Mouse (Mus musculus) frontal cortex, postnatal 36 days (tissue): ENCODE measurements around the gene C1qbp.

Experiments used
- DNase-seq, 2 experiments: peaks; one replicate each; pipeline ENCODE4 v3.0.0; 2022; ENCODE audit warnings: low spot score in 2 of 2

Gene C1qbp

DNA sequence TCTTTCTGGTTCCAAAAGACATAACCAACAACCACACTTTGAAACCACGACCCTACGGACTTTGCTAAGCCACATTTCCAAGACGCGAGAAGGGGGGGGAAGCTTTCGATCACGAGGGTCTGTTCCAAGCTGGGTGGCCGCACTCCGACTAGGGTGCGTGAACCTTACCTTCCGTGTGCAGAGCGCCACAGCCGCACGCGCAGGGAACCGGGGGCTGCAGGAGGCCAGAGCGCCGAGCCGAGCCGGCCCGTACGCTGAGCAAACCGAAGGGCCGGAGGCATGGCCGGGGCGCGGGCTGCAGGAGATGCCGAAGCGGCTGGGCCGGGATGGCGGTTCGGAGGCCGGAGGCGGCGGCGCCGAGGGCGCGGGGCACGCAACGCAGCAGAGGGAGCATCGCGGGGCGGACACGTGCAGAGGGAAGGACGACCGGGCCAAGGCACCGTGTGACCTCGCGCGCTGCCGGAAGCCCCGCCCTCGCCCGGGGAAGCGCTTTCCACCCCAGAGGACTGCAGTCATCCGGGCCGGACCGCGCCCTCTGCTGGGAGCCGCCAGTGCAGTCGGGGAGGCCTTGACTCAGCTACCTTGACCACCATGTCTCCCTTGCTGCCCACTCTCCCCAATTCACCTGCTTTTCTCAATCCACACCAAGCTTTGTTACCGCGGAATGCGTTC lies at the start of gene C1qbp:
Gene C1qbp, minus strand, starts transcription at position 470 of the 672 bp plus-strand sequence.
- peak; percentile 92 for DNase-seq

DNA sequence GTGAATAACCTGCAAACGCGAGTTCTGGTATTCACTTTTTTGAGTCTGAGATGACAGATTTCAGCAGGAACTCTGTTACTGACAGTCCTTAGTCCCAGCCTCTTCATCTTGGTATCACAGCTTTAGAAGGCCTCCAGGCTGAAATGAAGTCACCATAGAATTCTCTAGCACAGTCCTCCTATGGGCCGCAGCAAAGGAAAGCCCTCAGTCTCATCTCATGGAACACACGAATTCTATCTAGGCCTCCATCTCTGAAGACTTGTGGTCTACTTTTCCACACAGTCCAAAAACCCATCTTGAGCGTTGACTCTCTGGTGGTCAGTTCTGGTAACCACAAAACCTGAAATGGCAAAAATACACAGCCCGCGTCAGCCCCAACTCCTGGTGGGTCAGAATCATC lies 49.2 kb upstream of the C1qbp start:
- DNase-seq = peak in 1 of 2 experiments; percentile 12

DNA sequence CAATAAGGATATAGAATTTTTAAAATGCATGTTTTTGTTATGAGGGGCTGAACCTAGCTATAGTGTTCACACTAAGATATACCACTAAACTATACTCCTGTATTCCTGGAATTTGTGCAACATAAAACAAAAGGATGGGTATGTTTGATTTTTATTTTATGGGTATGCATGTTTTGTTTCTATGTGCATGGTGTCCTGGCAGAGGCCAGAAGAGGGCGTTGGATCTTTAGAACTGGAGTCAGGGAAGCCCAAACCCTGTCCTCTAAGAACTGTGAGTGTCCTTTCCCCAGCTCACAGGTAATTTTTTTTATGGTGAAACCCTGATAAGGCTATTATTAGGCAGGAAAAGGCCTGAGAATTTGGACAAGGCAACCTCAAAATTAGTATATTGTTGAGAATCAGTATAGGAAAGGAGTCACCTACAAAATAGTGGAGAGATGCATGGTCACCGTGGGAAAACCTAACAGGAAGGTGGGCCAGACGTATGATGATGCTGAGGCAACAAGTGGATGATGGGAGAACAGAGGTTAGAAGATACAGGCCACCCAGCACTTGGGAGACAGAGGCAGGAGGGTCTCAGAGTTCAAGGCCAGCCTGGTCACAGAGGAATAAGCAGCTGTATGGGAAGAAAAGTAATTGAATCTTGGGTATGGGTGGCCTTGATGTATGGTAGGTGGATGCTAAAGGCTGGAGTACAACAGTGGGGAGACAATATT lies 46.7 kb upstream of the C1qbp start:
- no peak for DNase-seq

DNA sequence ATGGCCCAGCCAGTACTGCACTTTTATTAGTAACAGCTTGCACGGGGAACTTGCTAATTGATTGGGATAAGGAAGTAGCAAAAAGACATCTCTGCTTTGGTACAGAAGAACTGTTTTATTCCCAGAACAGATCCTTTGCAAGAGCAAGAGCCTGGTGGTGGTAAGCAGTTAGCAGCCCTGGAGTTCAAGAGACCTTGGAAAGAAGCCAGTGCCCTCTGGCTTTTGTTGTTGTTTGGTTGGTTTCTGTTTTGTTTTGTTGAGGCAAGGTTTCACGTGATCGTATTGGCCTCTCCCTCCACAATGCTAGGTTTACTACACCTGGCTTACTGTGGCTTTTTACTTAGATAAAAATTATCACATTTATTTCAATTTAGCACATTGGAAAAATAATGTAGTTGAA lies 45.5 kb upstream of the C1qbp start:
- no peak for DNase-seq

- peak; percentile 99 for DNase-seq
Observed at GRCm38 (mm10) chr11:71019201-71020068, 36.6 kb upstream of the C1qbp start, which contains the start of the genes Mis12 and Derl2. Mis12 (plus strand) TSS chr11:71019611. Derl2 (minus strand) TSS chr11:71019841.

DNA sequence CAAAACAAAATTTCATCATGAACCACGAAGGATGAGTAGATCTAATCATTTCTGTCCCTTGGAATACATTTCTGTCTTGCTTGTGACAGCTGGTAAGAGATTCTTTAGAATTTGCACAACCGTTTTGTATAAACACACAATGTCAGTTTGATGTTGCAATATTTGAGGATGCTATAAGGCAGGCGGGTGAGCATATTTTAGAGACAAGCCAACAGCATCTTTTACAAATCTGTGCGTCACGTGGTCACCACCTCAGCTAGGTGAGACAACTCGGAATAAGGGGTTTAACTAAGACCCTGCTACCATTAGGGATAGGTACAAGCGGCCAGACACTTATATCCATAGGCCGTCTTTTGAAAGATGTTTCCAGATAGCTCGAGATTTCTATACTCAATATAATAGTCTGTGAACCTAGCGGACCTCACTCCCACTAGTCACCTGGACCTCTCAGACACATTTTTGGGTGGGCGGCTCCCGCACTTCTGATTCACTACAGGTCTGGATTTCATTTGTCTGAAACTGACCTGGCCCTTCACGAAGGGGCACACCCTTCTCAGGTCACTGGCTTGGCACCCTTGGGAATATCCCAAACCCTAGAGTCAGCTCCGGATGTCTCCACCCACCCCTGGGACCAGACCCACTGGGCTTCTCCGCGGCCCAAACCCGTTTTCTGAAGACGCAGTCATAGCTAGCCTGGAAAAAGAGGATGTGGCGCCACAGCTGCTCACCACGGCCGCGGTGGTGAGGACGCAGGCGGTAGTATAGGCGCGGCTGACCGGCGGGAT lies 35.8 kb upstream of the C1qbp start:
- DNase-seq = no peak

GRCm38 (mm10) chr11:71017051-71017450 lies 34.2 kb upstream of the C1qbp start:
- DNase-seq = no peak

DNA sequence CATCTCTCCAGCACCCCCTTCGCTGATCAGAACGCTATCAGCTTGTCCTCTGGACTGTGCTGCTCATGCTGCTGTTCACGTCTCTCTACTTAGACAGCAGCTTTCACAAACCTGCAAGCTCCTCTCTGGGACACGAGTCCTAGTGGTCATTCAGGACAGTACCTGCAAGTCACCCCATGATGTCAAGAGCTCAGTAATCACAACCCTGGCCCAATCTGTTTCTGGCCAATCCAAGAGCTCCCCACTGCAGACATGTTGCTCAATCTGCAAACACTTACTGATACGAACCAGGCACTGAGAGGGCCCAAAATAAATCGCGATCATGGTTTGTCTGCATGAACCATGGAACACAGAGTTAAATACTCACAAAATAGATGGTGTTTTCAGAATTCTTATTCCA lies 29.9 kb upstream of the C1qbp start:
- DNase-seq = no peak

DNA sequence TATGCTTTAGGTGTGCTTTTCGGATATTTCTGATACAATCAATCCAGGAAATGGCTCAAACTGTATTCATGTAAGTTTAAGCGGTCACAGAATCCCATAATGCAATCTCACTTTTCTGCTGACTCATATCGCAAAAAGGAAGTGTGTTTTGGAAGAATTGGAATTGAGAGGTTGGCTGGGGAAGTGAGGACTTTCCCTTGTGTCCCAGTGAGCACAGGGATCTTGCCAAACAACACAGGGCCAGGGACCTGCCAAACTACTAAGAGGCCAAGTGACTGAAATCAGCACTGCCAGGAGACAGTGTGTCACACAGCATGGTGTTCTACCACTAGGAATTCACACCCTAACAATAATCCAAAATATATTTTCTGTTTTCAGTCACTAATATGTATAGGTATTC lies 25.5 kb upstream of the C1qbp start:
- no peak for DNase-seq

- DNase-seq = no peak
Observed at GRCm38 (mm10) chr11:71007831-71008230, 25.0 kb upstream of the C1qbp start.

GRCm38 (mm10) chr11:71007026-71007425 lies 24.2 kb upstream of the C1qbp start:
- DNase-seq = no peak

DNA sequence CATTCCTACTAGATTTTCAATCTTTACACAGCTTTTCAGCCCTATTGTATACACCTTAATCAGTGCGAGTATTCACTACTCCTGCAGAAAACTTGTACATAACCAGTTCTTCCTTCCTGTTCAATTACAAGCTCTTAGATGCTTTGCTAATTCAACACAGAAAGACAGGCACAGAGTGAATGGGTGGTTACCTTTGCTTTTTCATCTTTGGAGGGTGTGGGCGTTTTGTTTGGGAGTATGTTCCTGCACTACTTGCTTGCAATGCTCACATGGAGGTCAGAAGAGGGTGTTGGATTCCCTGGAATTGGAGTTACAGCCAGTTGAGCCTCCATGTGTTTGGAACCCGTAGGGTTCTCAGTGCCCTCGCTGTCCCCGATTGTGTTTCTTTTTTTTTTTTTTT lies 22.2 kb upstream of the C1qbp start:
- DNase-seq = no peak

- DNase-seq = peak; percentile 97 to 98
Observed at GRCm38 (mm10) chr11:71004316-71004773, 21.5 kb upstream of the C1qbp start, which contains the start of gene Dhx33. Dhx33 (minus strand) TSS chr11:71004437.

DNA sequence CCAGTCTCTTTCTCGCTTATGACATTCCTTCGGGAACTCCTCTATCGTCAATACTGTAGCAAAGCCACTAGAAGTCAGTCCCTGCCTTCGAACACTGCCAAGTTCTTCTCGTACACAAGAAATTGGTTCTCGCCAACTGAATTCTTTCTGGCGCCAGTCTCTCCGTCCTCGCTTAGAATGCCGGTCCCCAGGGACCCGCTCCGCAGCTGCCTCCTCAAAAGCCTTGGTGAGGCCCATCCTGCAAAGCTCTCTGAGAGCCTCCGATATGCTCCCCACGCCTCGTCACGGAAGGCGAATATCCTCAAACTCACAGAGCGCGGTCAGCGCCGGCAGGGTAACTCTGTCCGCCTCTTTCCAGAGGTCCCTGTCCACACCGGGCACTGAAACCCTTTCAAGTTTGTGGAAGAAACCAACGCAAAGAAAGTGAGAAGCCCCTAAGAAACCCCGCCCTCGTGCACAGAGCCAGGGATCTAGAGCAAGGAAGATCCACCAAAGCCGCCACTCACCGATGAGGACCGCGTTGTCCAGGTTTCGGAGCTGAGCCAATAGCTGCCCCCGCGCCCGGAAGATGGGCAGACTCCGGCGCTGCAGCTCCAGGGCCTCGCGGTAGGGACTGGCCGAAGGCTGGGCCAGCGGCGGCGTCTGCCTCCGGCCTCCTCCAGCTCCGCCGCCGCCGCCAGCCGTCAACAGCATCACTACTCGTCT lies 20.9 kb upstream of the C1qbp start:
- DNase-seq = no peak

- peak in 1 of 2 experiments; percentile 28 for DNase-seq
Observed at GRCm38 (mm10) chr11:71001167-71001566, 18.3 kb upstream of the C1qbp start.

DNA sequence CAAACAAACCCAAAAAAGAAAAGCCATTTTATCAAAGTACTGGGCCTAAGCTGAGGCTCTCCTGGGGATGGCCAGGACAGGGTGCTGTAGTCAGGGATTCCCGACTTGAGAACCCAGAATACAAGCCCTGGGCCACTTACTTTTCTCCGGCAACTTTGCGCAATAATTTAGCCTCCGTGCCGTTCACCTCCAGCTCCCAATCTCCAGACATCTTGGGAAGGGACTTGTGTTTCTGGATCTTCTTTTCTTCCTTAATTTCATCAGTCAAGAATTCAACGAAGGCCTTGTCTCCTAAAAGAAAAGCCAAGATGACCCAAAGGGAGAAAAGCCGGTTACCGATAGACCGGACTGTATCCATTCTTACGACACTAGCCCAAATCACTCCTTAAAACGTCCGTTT lies 796 bp downstream of the C1qbp start:
- DNase-seq = no peak

GRCm38 (mm10) chr11:70980751-70981510 lies 1.9 kb downstream of the C1qbp start:
- no peak for DNase-seq

DNA sequence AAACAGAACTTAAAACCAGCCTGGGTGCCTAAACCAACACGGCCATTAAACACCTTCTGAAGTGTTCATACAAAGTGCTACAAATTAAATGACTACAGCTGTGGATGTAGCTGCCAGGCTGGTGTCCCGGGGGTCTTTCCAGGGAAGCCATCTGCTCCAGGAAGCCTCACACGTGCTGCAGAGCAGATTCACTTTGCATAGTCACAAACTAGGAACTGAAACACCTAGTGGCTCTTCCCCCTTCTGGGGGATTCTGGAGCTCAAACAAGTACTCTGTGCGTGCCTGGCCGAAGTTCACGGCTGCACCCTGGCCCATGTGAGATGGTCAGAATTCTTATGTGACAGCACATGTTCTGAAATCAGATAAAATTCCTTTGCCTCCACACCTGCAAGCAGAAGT lies 2.6 kb downstream of the C1qbp start:
- no peak for DNase-seq

GRCm38 (mm10) chr11:70977293-70977692 lies 5.5 kb downstream of the C1qbp start:
- DNase-seq = no peak

- DNase-seq = peak; percentile 15 to 35
Observed at GRCm38 (mm10) chr11:70975193-70975592, 7.6 kb downstream of the C1qbp start.
